Mouse (Mus musculus): Measurements from ENCODE around the gene Zfp771.

Gene Zfp771

GRCm38 (mm10) chr7:127243870-127244657 is at the start of gene Zfp771:
Gene Zfp771, plus strand, starts transcription at chr7:127244274.
- DNase-seq = peak; percentile 96

GRCm38 (mm10) chr7:127194633-127195029 is 49.4 kb upstream of the Zfp771 start:
- DNase-seq = no peak

- peak; percentile 94 for DNase-seq
These were observed 48.4 kb upstream of the Zfp771 start, which contains the start of gene Cd2bp2 for GRCm38 (mm10) chr7:127195544-127196295. Gene Cd2bp2, minus strand, starts transcription at chr7:127196050.

GRCm38 (mm10) chr7:127196484-127196883 is 47.6 kb upstream of the Zfp771 start:
- DNase-seq = no peak

- no peak for DNase-seq
These were observed 37.5 kb upstream of the Zfp771 start for GRCm38 (mm10) chr7:127206606-127207005.

GRCm38 (mm10) chr7:127207374-127208294 is 36.4 kb upstream of the Zfp771 start:
- DNase-seq = no peak

GRCm38 (mm10) chr7:127208295-127208552 is 35.9 kb upstream of the Zfp771 start, which contains the start of gene Tbc1d10b:
Gene Tbc1d10b, minus strand, starts transcription at chr7:127208468.
- DNase-seq = no peak

- peak; percentile 88 for DNase-seq
These were observed 35.3 kb upstream of the Zfp771 start, which contains the start of gene Mylpf for GRCm38 (mm10) chr7:127208553-127209438. Gene Mylpf, plus strand, starts transcription at chr7:127208890.

GRCm38 (mm10) chr7:127209851-127210250 is 34.2 kb upstream of the Zfp771 start:
- DNase-seq = no peak

- DNase-seq = no peak
These were observed 33.8 kb upstream of the Zfp771 start for GRCm38 (mm10) chr7:127210266-127210665.

- DNase-seq = no peak
These were observed 32.9 kb upstream of the Zfp771 start for GRCm38 (mm10) chr7:127211014-127211745.

- no peak for DNase-seq
These were observed 31.4 kb upstream of the Zfp771 start for GRCm38 (mm10) chr7:127212432-127213250.

GRCm38 (mm10) chr7:127213485-127213884 is 30.6 kb upstream of the Zfp771 start:
- DNase-seq = no peak

GRCm38 (mm10) chr7:127213930-127214329 is 30.1 kb upstream of the Zfp771 start:
- DNase-seq = no peak

- DNase-seq = no peak
These were observed 29.6 kb upstream of the Zfp771 start for GRCm38 (mm10) chr7:127214521-127214920.

GRCm38 (mm10) chr7:127214981-127215871 is 28.8 kb upstream of the Zfp771 start:
- peak; percentile 73 for DNase-seq

- DNase-seq = no peak
These were observed 27.8 kb upstream of the Zfp771 start for GRCm38 (mm10) chr7:127216307-127216706.

GRCm38 (mm10) chr7:127217475-127217874 is 26.6 kb upstream of the Zfp771 start:
- no peak for DNase-seq
